Mouse (Mus musculus) spleen, adult 12 weeks (tissue): ENCODE results near the gene Tedc1.

ENCODE experiments used
- DNase-seq: peaks from one replicate; pipeline ENCODE4 v3.0.0; 2022; ENCODE audit warnings: low spot score

The Tedc1 gene

GRCm38 (mm10) chr12:113203522-113203921 lies 47.3 kb downstream of the Tedc1 start:
- no peak for DNase-seq

GRCm38 (mm10) chr12:113205251-113205942 lies 49.2 kb downstream of the Tedc1 start:
- DNase-seq: no peak

GRCm38 (mm10) chr12:113207737-113208136 lies 51.5 kb downstream of the Tedc1 start:
- DNase-seq: no peak

- DNase-seq: no peak
Measured at GRCm38 (mm10) chr12:113210586-113211378, 54.6 kb downstream of the Tedc1 start.

- no peak for DNase-seq
Measured at GRCm38 (mm10) chr12:113211772-113212171, 55.6 kb downstream of the Tedc1 start.

GRCm38 (mm10) chr12:113212326-113212924 lies 56.2 kb downstream of the Tedc1 start:
- no peak for DNase-seq

- no peak for DNase-seq
Measured at GRCm38 (mm10) chr12:113213226-113213625, 57.0 kb downstream of the Tedc1 start.

GRCm38 (mm10) chr12:113214072-113214808 lies 58.0 kb downstream of the Tedc1 start:
- no peak for DNase-seq

- no peak for DNase-seq
Measured at GRCm38 (mm10) chr12:113214972-113215666, 58.9 kb downstream of the Tedc1 start.
